Comparison of ENCODE assay signal across 9 mouse cellular contexts in the genomic region with DNA sequence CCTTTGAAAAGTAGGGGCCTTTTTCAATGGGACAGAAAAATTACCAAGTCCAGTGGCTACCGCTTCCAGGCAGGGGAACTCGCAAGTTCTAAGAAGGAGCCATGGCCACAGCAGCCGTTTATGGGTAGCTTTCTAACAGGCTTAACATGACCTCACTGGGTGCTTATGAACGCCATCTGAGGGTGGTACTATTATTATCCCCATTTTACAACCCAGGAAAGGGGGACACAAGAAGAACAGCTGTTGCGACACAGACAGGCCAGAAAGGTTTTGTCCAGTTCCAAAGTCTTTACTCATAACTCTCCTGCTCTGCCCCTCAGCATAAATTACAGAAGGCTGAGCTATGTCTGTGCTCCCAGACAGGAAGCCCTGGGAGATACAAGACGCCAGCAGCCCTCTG. TPM values are rescaled to one million over a fixed set of nuclear protein-coding genes. Genes with fewer than 3 reads are reported as not detected.
DNase-seq lines count a peak whose midpoint lies in the region; ATAC-seq and TF ChIP-seq lines count a peak whose summit lies in the region.
"Had no signal": no experiment of that assay in that cellular context is flagged by ENCODE, and none has a peak within 500 bp of the region (broad histone marks: within the 10 kb centered on the region; RNA-seq: fewer than 3 reads in every experiment).

No protein-coding gene starts in this region.

- ATAC-seq in liver, embryonic 11.5 days (replicated peaks; ENCODE audit: low FRiP score) = no peak
- no peak for ATAC-seq in stomach, postnatal 0 days (ENCODE audit: low FRiP score, low TSS enrichment)

- no peak overlapping the region for H3K27ac ChIP-seq in heart, adult 2 months
- peak overlapping the region; percentile 79 for H3K27ac ChIP-seq in testis, adult 2 months (ENCODE audit: control insufficient read depth, insufficient read depth, low read depth, low read length)
- H3K27ac ChIP-seq in liver, embryonic 11.5 days (ENCODE audit: low read depth, low read length) = no peak overlapping the region
- H3K27ac ChIP-seq in stomach, postnatal 0 days (replicated peaks) = no peak overlapping the region

- no peak for TF ChIP-seq POLR2A in heart, adult 2 months (IDR thresholded peaks at IDR 0.05; ENCODE audit: insufficient read depth, low read depth, low read length)
- no peak for TF ChIP-seq POLR2A in testis, adult 2 months (IDR thresholded peaks at IDR 0.05; ENCODE audit: control insufficient read depth, low read depth, low read length)

- TF ChIP-seq CTCF in heart, adult 2 months (IDR thresholded peaks at IDR 0.05) = no peak
- no peak for TF ChIP-seq CTCF in testis, adult 2 months (IDR thresholded peaks at IDR 0.05; ENCODE audit: control insufficient read depth, insufficient read depth, insufficient replicate concordance, low read depth, low read length)
- no peak for TF ChIP-seq CTCF in stomach, postnatal 0 days (IDR thresholded peaks at IDR 0.05; ENCODE audit: low read depth)

- no peak for DNase-seq in heart, adult 2 months
- no peak for DNase-seq in heart, adult 18-20 months
- DNase-seq in testis, postnatal 14 days (ENCODE audit: low spot score) = no peak
- no peak for DNase-seq in liver, embryonic 11.5 days (ENCODE audit: low spot score)
- DNase-seq in stomach, postnatal 0 days (ENCODE audit: low spot score) = no peak
- no peak for DNase-seq in adrenal gland, postnatal 14 days
- DNase-seq in spleen, adult 12 weeks (ENCODE audit: low spot score) = no peak

- intact Hi-C loops in heart, adult 2 months (cut with DNase I) = no loop called here

- WGBS in heart, adult 2 months = 41% methylated on average over 6 of the region's 6 CpGs
- 29% methylated on average over 6 of the region's 6 CpGs for WGBS in liver, embryonic 11.5 days
- WGBS in stomach, postnatal 0 days = 54% methylated on average over 6 of the region's 6 CpGs

- no peak for TF ChIP-seq EP300 in heart, adult 2 months (IDR thresholded peaks at IDR 0.05; ENCODE audit: insufficient read depth, low read depth, low read length)
- TF ChIP-seq EP300 in stomach, postnatal 0 days (optimal IDR thresholded peaks at IDR 0.05) = no peak

- H3K4me1 ChIP-seq in heart, adult 2 months (ENCODE audit: control insufficient read depth, insufficient read depth, low read length) = no peaks in the 10 kb centered on the region
- peaks cover 20% of the 10 kb centered on the region for H3K4me1 ChIP-seq in testis, adult 2 months (ENCODE audit: control insufficient read depth, insufficient read depth, low read length)
- peaks cover 13% of the 10 kb centered on the region for H3K4me1 ChIP-seq in liver, embryonic 11.5 days (replicated peaks; ENCODE audit: control insufficient read depth, insufficient read depth, low read length)
- peaks cover 6% of the 10 kb centered on the region; the same call in 1 of the 2 replicates for H3K4me1 ChIP-seq in stomach, postnatal 0 days (replicated peaks; ENCODE audit: control insufficient read depth, insufficient read depth)

- no peaks in the 10 kb centered on the region for H3K9me3 ChIP-seq in liver, embryonic 11.5 days (ENCODE audit: control insufficient read depth, low read length)
- no peaks in the 10 kb centered on the region for H3K9me3 ChIP-seq in stomach, postnatal 0 days (ENCODE audit: control insufficient read depth, low read length)

- no peak overlapping the region for H3K9ac ChIP-seq in heart, adult 2 months (ENCODE audit: low read depth, low read length)
- no peak overlapping the region for H3K9ac ChIP-seq in liver, embryonic 11.5 days (ENCODE audit: low read depth, low read length)
- H3K9ac ChIP-seq in stomach, postnatal 0 days (ENCODE audit: low read length) = peak overlapping the region; percentile 54; the same call in 1 of the 2 replicates

- no peaks in the 10 kb centered on the region for H3K79me2 ChIP-seq in heart, adult 2 months (replicated peaks; ENCODE audit: control insufficient read depth, insufficient read depth, low read length)

- peak overlapping the region; percentile 90 for H3K4me2 ChIP-seq in liver, embryonic 11.5 days
- peak overlapping the region; percentile 98 for H3K4me2 ChIP-seq in stomach, postnatal 0 days (replicated peaks; ENCODE audit: low read depth)

- H3K36me3 ChIP-seq in heart, adult 2 months (ENCODE audit: control insufficient read depth, insufficient read depth, low read length) = no peaks in the 10 kb centered on the region
- H3K36me3 ChIP-seq in testis, adult 2 months (ENCODE audit: control insufficient read depth, insufficient read depth, low read length) = no peaks in the 10 kb centered on the region
- H3K36me3 ChIP-seq in liver, embryonic 11.5 days (ENCODE audit: control insufficient read depth, insufficient read depth, low read length) = no peaks in the 10 kb centered on the region
- no peaks in the 10 kb centered on the region for H3K36me3 ChIP-seq in stomach, postnatal 0 days (ENCODE audit: control insufficient read depth, insufficient read depth, low read length)

- peak overlapping the region; percentile 53; the same call in 1 of the 2 replicates for H3K4me3 ChIP-seq in heart, adult 2 months
- H3K4me3 ChIP-seq in testis, adult 2 months (ENCODE audit: control insufficient read depth, low read depth, low read length) = peak overlapping the region; percentile 88
- peak overlapping the region; percentile 44; the same call in 1 of the 2 replicates for H3K4me3 ChIP-seq in liver, embryonic 11.5 days (ENCODE audit: low read depth, low read length)
- peak overlapping the region; percentile 55 for H3K4me3 ChIP-seq in stomach, postnatal 0 days (ENCODE audit: low read depth, low read length)

- H3K27me3 ChIP-seq in heart, adult 2 months (ENCODE audit: control insufficient read depth, insufficient read depth, low read length) = peaks cover 4% of the 10 kb centered on the region; the same call in 1 of the 2 replicates
- H3K27me3 ChIP-seq in testis, adult 2 months (ENCODE audit: control insufficient read depth, insufficient read depth, low read length) = no peaks in the 10 kb centered on the region
- H3K27me3 ChIP-seq in liver, embryonic 11.5 days (replicated peaks; ENCODE audit: control insufficient read depth, insufficient read depth, low read length) = peaks cover 54% of the 10 kb centered on the region
- H3K27me3 ChIP-seq in stomach, postnatal 0 days (ENCODE audit: control insufficient read depth, insufficient read depth, low read length) = no peaks in the 10 kb centered on the region

RNA-seq across cellular contexts. Expression of a gene that starts 0.6 kb away (rescaled TPM):
- total RNA-seq in heart, adult 2 months (2021) = under 1 TPM; 0.23 to 0.39 TPM
- 0.12 TPM in 1 of 2 replicates, not detected in the other for polyA plus RNA-seq in heart, adult 2 months (2012; rRNA removed)
- total RNA-seq in heart, adult 18-20 months (2021) = 1 to 10 TPM in 1 of 2 experiments, not detected in 1; 2.8 TPM
- 6.9 and 8.7 TPM in 2 replicates for polyA plus RNA-seq in testis, adult 2 months (2012; rRNA removed)
- 0.64 and 0.68 TPM in 2 replicates for polyA plus RNA-seq in liver, embryonic 11.5 days (2014; fragmentation: Nextera tagmentation; extraction: Ambion mirVana)
- 6.8 and 7.1 TPM in 2 replicates for polyA plus RNA-seq in stomach, postnatal 0 days (2015; fragmentation: Nextera tagmentation; extraction: Ambion mirVana)
- total RNA-seq in adrenal gland, postnatal 14 days (2021) = 2.7 and 5.7 TPM in 2 replicates

RNA-seq across cellular contexts. Expression of a gene that starts 33.9 kb away (rescaled TPM):
- under 1 TPM; 0.10 to 0.18 TPM for total RNA-seq in heart, adult 2 months (2021)
- polyA plus RNA-seq in heart, adult 2 months (2012; rRNA removed) = 0.20 and 0.64 TPM in 2 replicates
- total RNA-seq in heart, adult 18-20 months (2021) = under 1 TPM; 0.25 to 0.87 TPM
- 0.44 and 0.60 TPM in 2 replicates for polyA plus RNA-seq in testis, adult 2 months (2012; rRNA removed)
- 3.1 and 4.0 TPM in 2 replicates for polyA plus RNA-seq in liver, embryonic 11.5 days (2014; fragmentation: Nextera tagmentation; extraction: Ambion mirVana)
- 14.2 and 17.4 TPM in 2 replicates for polyA plus RNA-seq in stomach, postnatal 0 days (2015; fragmentation: Nextera tagmentation; extraction: Ambion mirVana)
- 2.3 and 3.5 TPM in 2 replicates for total RNA-seq in adrenal gland, postnatal 14 days (2021)
- polyA plus RNA-seq: inflammation-experienced regulatory T-cells, adult 6 months had no signal

RNA-seq across cellular contexts. Expression of a gene that starts 54.8 kb away (rescaled TPM):
- 1 to 10 TPM; 5.4 to 5.5 TPM for total RNA-seq in heart, adult 2 months (2021)
- 2.4 and 2.8 TPM in 2 replicates for polyA plus RNA-seq in heart, adult 2 months (2012; rRNA removed)
- 1 to 10 TPM; 4.9 to 5.5 TPM for total RNA-seq in heart, adult 18-20 months (2021)
- polyA plus RNA-seq in testis, adult 2 months (2012; rRNA removed) = 1.9 and 2.2 TPM in 2 replicates
- 17.2 and 17.5 TPM in 2 replicates for polyA plus RNA-seq in liver, embryonic 11.5 days (2014; fragmentation: Nextera tagmentation; extraction: Ambion mirVana)
- 11.6 and 12.0 TPM in 2 replicates for polyA plus RNA-seq in stomach, postnatal 0 days (2015; fragmentation: Nextera tagmentation; extraction: Ambion mirVana)
- total RNA-seq in adrenal gland, postnatal 14 days (2021) = 19.0 and 25.7 TPM in 2 replicates
